In the genomic region with DNA sequence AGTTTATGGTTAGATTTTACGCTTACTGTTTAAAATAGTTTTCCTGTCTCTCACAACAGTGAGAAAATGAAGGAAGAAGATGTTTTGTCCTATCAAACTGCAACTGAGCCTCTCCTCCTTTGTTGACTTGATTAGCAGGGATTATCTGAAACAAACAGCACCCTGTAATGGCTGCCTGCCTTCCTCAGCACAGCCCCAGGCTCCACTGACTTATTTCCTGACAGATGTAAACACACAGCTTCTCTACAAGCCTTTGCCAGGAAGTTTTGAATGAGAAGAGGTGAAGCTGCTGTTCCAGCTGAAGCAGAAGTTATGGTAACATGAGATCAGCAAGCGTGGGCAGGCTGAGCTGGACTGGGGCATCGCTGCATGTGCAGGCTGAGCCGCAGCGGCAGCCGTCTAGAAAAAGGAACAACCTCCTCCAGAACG, we compare ENCODE assay signal across 18 mouse cellular contexts. TPM values are rescaled to one million over a fixed set of nuclear protein-coding genes. Genes with fewer than 3 reads are reported as not detected.
DNase-seq lines count a peak whose midpoint lies in the region; ATAC-seq lines count a peak whose summit lies in the region.
"Had no signal": no experiment of that assay in that cellular context is flagged by ENCODE, and none has a peak within 500 bp of the region (broad histone marks: within the 10 kb centered on the region; RNA-seq: fewer than 3 reads in every experiment).

No protein-coding gene starts in this region.

- H3K4me1 ChIP-seq in kidney, embryonic 14.5 days (ENCODE audit: control insufficient read depth, insufficient read depth, low read length): no peaks in the 10 kb centered on the region
- peaks cover 11% of the 10 kb centered on the region for H3K4me1 ChIP-seq in midbrain, embryonic 10.5 days

- H3K9me3 ChIP-seq in kidney, embryonic 14.5 days (ENCODE audit: control insufficient read depth, low read length): no peaks in the 10 kb centered on the region
- no peaks in the 10 kb centered on the region for H3K9me3 ChIP-seq in midbrain, embryonic 10.5 days (replicated peaks)
- H3K9me3 ChIP-seq: hindbrain, embryonic 10.5 days; midbrain, embryonic 15.5 days had no signal

- H3K4me2 ChIP-seq in kidney, embryonic 14.5 days (replicated peaks; ENCODE audit: low read depth, low read length): no peak overlapping the region
- H3K4me2 ChIP-seq: midbrain, embryonic 15.5 days had no signal

- H3K4me3 ChIP-seq in kidney, embryonic 14.5 days (ENCODE audit: low read length): no peak overlapping the region
- no peak overlapping the region for H3K4me3 ChIP-seq in midbrain, embryonic 10.5 days
- H3K4me3 ChIP-seq: hindbrain, embryonic 10.5 days; midbrain, embryonic 15.5 days had no signal

- no peak for DNase-seq in kidney, adult 8-10 months
- peak; percentile 61 for DNase-seq in MEL-GATA-1-ER (ENCODE audit: extremely low read depth, low read depth)
- peak; percentile 15 for DNase-seq in lung, postnatal 14 days
- DNase-seq in cerebellum, adult 11 months: no peak
- no peak for DNase-seq in midbrain, embryonic 10.5 days (ENCODE audit: low spot score)
- DNase-seq in gastrocnemius, adult 18-20 months (ENCODE audit: low spot score): no peak
- DNase-seq: B cell, adult 2 months; cerebellum, postnatal 10 days; left cerebral cortex, postnatal 4 days; thymus, postnatal 14 days had no signal

- ATAC-seq in kidney, embryonic 14.5 days (ENCODE audit: low FRiP score, low TSS enrichment): peak; percentile 62; the same call in 1 of the 2 replicates
- ATAC-seq in granulocyte monocyte progenitor cell, adult 5-6 weeks (replicated peaks; ENCODE audit: poor library complexity, severe bottlenecking): peak; percentile 25
- ATAC-seq: midbrain, embryonic 15.5 days had no signal

- WGBS in kidney, embryonic 14.5 days: 26% methylated on average over 7 of the region's 7 CpGs
- 63% methylated on average over 7 of the region's 7 CpGs for WGBS in midbrain, embryonic 10.5 days

- no peak overlapping the region for H3K27ac ChIP-seq in kidney, embryonic 14.5 days (ENCODE audit: low read depth, low read length)
- H3K27ac ChIP-seq in midbrain, embryonic 10.5 days (replicated peaks): no peak overlapping the region
- H3K27ac ChIP-seq: hindbrain, embryonic 10.5 days; midbrain, embryonic 15.5 days had no signal

- H3K9ac ChIP-seq in kidney, embryonic 14.5 days (ENCODE audit: low read depth, low read length): no peak overlapping the region
- H3K9ac ChIP-seq: midbrain, embryonic 15.5 days had no signal

- no peaks in the 10 kb centered on the region for H3K36me3 ChIP-seq in kidney, embryonic 14.5 days (ENCODE audit: control insufficient read depth, insufficient read depth, low read length)
- no peaks in the 10 kb centered on the region for H3K36me3 ChIP-seq in midbrain, embryonic 10.5 days
- H3K36me3 ChIP-seq: hindbrain, embryonic 10.5 days; midbrain, embryonic 15.5 days had no signal

- no peaks in the 10 kb centered on the region for H3K27me3 ChIP-seq in kidney, embryonic 14.5 days (ENCODE audit: control insufficient read depth, insufficient read depth, low read length)
- H3K27me3 ChIP-seq in midbrain, embryonic 10.5 days (ENCODE audit: low read depth, poor library complexity, severe bottlenecking): no peaks in the 10 kb centered on the region
- H3K27me3 ChIP-seq: midbrain, embryonic 15.5 days had no signal

RNA-seq across cellular contexts. Expression of gene Efcab10, which starts 8.6 kb away (rescaled TPM):
- polyA plus RNA-seq in kidney, embryonic 14.5 days (2014; fragmentation: Nextera tagmentation; extraction: Ambion mirVana): 0.93 TPM in 1 of 2 replicates, not detected in the other
- total RNA-seq in granulocyte monocyte progenitor cell, adult 5-6 weeks (2014; fragmentation: Nextera tagmentation): not detected in 2 replicates
- not detected in 2 replicates for total RNA-seq in granulocyte monocyte progenitor cell, adult 5-6 weeks (2017)
- polyA plus RNA-seq in midbrain, embryonic 10.5 days (2016; fragmentation: Nextera tagmentation; extraction: Ambion mirVana): 0.91 and 0.98 TPM in 2 replicates
- not detected for total RNA-seq in gastrocnemius, adult 18-20 months (2021)
- total RNA-seq: adrenal gland, postnatal 4 days; heart, adult 18-20 months had no signal
- polyA plus RNA-seq: large intestine, adult 2 months; spleen, adult 2 months had no signal

RNA-seq across cellular contexts. Expression of gene Twistnb, which starts 26.2 kb away (rescaled TPM):
- 71.4 and 85.6 TPM in 2 replicates for polyA plus RNA-seq in kidney, embryonic 14.5 days (2014; fragmentation: Nextera tagmentation; extraction: Ambion mirVana)
- total RNA-seq in granulocyte monocyte progenitor cell, adult 5-6 weeks (2014; fragmentation: Nextera tagmentation): 30.8 and 35.3 TPM in 2 replicates
- total RNA-seq in granulocyte monocyte progenitor cell, adult 5-6 weeks (2017): 55.1 and 67.3 TPM in 2 replicates
- 60.8 and 75.9 TPM in 2 replicates for polyA plus RNA-seq in midbrain, embryonic 10.5 days (2016; fragmentation: Nextera tagmentation; extraction: Ambion mirVana)
- 10 to 100 TPM in 1 of 2 experiments, 1 to 10 TPM in 1; 9.4 to 12.0 TPM for total RNA-seq in gastrocnemius, adult 18-20 months (2021)

Comparison
In these comparisons a context has a peak if more than half of its experiments do, and no peak if none do; other contexts are left out.
1. DNase-seq: peak in MEL-GATA-1-ER (single experiment) and lung, postnatal 14 days (single experiment); none in kidney, adult 8-10 months (0 of 2), cerebellum, adult 11 months (single experiment), midbrain, embryonic 10.5 days (single experiment) and gastrocnemius, adult 18-20 months (single experiment).